Mouse (Mus musculus) heart, adult 2 months (tissue): Measurements from ENCODE around the gene Junb.

Experiments
- CTCF ChIP-seq: fragments of 200-600 bp; IDR thresholded peaks from 2 replicates; pipeline ENCODE4 v1.8.1; 2022; ENCODE audit warnings: antibody characterized with exemption, mild to moderate bottlenecking, moderate library complexity
- EP300 ChIP-seq: fragments of 200-500 bp; IDR thresholded peaks from 2 replicates; pipeline ENCODE4 v1.6.1; 2011; ENCODE audit warnings: low read depth, low read length, control low read depth; ENCODE audit not compliant: insufficient read depth
- POLR2A ChIP-seq: fragments of 200-500 bp; IDR thresholded peaks from 2 replicates; pipeline ENCODE4 v1.6.1; 2011; ENCODE audit warnings: mild to moderate bottlenecking, low read depth, low read length, control low read depth; ENCODE audit not compliant: insufficient read depth

GRCm38 (mm10) chr8:84966603-84967002 is 11.9 kb downstream of the Junb start:
- TF ChIP-seq EP300 (no peak), POLR2A (no peak), CTCF (no peak)
